Mouse (Mus musculus) forebrain, embryonic 11.5 days (tissue): ENCODE results near the gene Dync1i1. TPM values are rescaled to one million over a fixed set of nuclear protein-coding genes. Genes with fewer than 3 reads are reported as not detected.

Experiments used
- ATAC-seq: fragments of 200-750 bp; cut with Nextera tagmentation; replicated peaks from 2 replicates; pipeline ENCODE4 v1.8.0; 2017; ENCODE audit warnings: moderate TSS enrichment; ENCODE audit not compliant: low FRiP score
- DNase-seq: peaks from one replicate; pipeline ENCODE4 v3.0.0-alpha.2; 2017; ENCODE audit warnings: low spot score
- H3K27ac ChIP-seq: fragments of 300-500 bp; sonication (generic); 2 replicates; pipeline ENCODE4 v1.5.1; 2014; ENCODE audit warnings: low read depth, low read length
- H3K27me3 ChIP-seq: fragments of 300-500 bp; sonication (generic); 2 replicates; pipeline ENCODE4 v1.6.1; 2014; ENCODE audit warnings: mild to moderate bottlenecking, low read length, mixed read lengths; ENCODE audit not compliant: control insufficient read depth, insufficient read depth
- H3K36me3 ChIP-seq: fragments of 300-500 bp; sonication (generic); 2 replicates; pipeline ENCODE4 v1.6.1; 2014; ENCODE audit warnings: mild to moderate bottlenecking, low read length, moderate library complexity, mixed read lengths; ENCODE audit not compliant: control insufficient read depth, insufficient read depth
- H3K4me1 ChIP-seq: fragments of 300-500 bp; sonication (generic); replicated peaks from 2 replicates; pipeline ENCODE4 v1.6.1; 2014; ENCODE audit warnings: low read length, mixed read lengths; ENCODE audit not compliant: control insufficient read depth, insufficient read depth
- H3K4me2 ChIP-seq: fragments of 300-500 bp; sonication (generic); 2 replicates; pipeline ENCODE4 v1.6.1; 2014; ENCODE audit warnings: low read depth, mild to moderate bottlenecking, low read length, moderate library complexity, mixed read lengths; ENCODE audit not compliant: severe bottlenecking
- H3K4me3 ChIP-seq: fragments of 300-500 bp; sonication (generic); 2 replicates; pipeline ENCODE4 v1.5.1; 2014; ENCODE audit warnings: low read depth, low read length
- H3K9ac ChIP-seq: fragments of 300-500 bp; sonication (generic); 2 replicates; pipeline ENCODE4 v1.6.1; 2014; ENCODE audit warnings: low read length
- H3K9me3 ChIP-seq: fragments of 300-500 bp; sonication (generic); 2 replicates; pipeline ENCODE4 v1.6.1; 2016; ENCODE audit warnings: low read length, mixed read lengths; ENCODE audit not compliant: control insufficient read depth
- WGBS: fragments of 180-500 bp; shearing (Covaris S2); extraction: QIAGEN DNeasy Blood & Tissue Kit; methylation state at CpG from one replicate; pipeline ENCODE4 v1.1.7; 2014; 5-methylcytosine and 5-hydroxymethylcytosine counted together
- polyA plus RNA-seq: library from polyadenylated mRNA; unstranded; fragments of >200 nt; fragmentation: Nextera tagmentation; extraction: Ambion mirVana; gene quantifications from 2 replicates; pipeline ENCODE4 v1.2.1, GENCODE M21; 2014

Dync1i1 gene
- polyA plus RNA-seq, 1 experiment from 2014 or later: 1.6 TPM

DNA sequence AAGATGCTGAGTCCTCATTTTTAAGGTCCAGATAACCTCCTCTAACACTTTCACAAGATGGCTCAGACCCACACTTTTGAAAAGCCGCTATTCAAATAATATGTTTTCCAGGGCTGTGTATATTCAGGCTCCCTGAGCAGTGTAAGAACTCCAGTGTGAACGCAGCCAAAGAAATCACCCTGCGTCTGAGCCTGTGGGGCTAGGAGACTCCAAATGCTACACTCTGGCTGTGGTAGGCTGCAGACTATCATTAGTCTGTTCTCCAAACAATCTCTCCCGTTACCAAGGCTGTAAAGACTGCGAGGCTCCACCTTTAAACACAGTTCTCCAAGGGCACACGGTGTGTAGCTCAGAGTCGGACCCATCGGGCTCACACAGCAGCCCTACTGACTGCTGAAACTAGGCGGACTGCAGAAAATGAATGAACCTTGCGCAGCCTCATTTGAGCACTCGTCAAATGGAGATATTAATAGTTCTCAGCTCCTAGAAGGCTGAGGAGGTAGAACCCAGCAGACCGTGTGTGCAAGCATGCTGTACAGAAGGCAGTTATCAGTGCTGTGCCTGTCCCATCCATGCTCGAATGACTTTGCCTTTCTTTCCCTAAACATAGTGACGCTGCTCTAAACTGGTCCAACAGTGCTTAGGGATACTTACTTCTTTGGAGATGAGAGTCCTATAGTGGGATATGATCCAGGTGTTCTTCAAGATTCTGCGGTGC, 146.3 kb downstream of the Dync1i1 start:
- WGBS: 88% methylated on average over 15 of the region's 15 CpGs
- DNase-seq: no peak
- no peak overlapping the region for H3K4me3 ChIP-seq

DNA sequence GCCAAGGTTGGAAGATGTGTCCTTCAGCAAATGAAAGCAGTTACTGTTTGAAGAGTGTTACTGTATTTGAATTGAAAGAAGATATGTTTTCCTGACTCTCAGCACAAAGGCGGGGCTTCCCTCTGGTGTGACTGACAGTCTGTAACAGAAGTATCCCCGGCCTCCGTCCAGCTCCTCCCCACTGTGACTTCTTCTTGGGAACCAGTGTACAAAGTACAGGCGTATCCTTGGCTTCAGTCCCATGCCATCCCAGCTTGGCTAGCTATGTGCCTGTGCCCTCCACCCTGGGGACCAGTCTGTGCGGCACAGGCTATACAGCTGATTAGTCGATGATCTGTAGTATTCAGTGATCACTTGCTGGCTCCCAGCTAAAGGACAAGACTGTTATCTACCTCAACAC, 163.9 kb downstream of the Dync1i1 start:
- 87% methylated on average over 6 of the region's 6 CpGs for WGBS

More for the DNA sequence above, 146.3 kb downstream of the Dync1i1 start:
- H3K4me1 ChIP-seq: no peaks in the 10 kb centered on the region
- no peak overlapping the region for H3K9ac ChIP-seq
- H3K4me2 ChIP-seq: no peak overlapping the region
- H3K9me3 ChIP-seq: no peaks in the 10 kb centered on the region
- ATAC-seq: no peak
- no peaks in the 10 kb centered on the region for H3K36me3 ChIP-seq
- no peak overlapping the region for H3K27ac ChIP-seq
- no peaks in the 10 kb centered on the region for H3K27me3 ChIP-seq

DNA sequence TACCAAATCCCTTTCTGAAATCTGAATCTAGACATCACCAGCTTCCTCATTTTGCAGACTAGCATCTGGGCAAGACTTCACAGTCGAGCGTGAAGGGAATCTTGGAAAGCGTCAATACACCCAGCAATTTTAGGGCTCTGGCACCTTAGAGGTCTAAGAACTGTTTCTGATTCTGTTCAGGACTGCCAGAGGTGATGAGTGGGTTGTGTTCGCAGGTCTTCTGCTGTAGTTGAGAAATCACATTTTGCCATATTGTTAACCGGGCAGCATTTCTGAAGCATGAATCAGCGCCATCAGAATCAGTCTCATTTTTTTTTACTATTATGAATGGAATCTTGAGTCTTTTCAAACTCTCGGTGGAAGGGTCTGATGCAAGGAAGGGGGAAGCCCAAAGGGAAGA, 185.9 kb downstream of the Dync1i1 start:
- Histone ChIP-seq H3K36me3 (no peaks in the 10 kb centered on the region), H3K9me3 (no peaks in the 10 kb centered on the region), H3K4me2 (no peak overlapping the region), H3K4me1 (no peaks in the 10 kb centered on the region), H3K4me3 (no peak overlapping the region), H3K27ac (no peak overlapping the region), H3K9ac (no peak overlapping the region), H3K27me3 (no peaks in the 10 kb centered on the region)
- ATAC-seq (no peak), DNase-seq (no peak)
- WGBS: 84% methylated on average over 7 of the region's 7 CpGs

More for the DNA sequence above, 163.9 kb downstream of the Dync1i1 start:
- Histone ChIP-seq H3K4me3 (no peak overlapping the region), H3K9me3 (no peaks in the 10 kb centered on the region), H3K4me1 (no peaks in the 10 kb centered on the region), H3K27me3 (no peaks in the 10 kb centered on the region), H3K4me2 (no peak overlapping the region), H3K36me3 (no peaks in the 10 kb centered on the region), H3K9ac (no peak overlapping the region), H3K27ac (no peak overlapping the region)
- DNase-seq (no peak), ATAC-seq (no peak)

DNA sequence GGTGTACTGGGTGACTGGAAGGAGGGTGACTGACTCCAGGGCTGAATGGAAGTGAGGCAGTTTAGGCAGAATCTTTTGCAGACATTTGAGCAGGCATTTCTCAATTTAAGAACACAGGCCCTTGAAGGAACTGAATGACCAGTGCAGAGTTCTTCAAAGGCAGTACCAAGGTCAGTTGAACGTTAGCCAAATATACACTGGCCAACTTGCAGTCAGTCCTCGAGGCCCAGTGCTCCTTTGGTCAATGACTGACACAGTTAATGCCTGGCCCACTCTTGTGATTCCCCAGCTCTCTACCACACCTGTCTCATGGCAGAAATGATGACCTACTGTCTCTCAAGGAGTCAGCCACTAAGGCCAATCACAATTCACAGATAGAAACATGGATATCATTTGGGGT, 189.6 kb downstream of the Dync1i1 start:
- DNase-seq: no peak

DNA sequence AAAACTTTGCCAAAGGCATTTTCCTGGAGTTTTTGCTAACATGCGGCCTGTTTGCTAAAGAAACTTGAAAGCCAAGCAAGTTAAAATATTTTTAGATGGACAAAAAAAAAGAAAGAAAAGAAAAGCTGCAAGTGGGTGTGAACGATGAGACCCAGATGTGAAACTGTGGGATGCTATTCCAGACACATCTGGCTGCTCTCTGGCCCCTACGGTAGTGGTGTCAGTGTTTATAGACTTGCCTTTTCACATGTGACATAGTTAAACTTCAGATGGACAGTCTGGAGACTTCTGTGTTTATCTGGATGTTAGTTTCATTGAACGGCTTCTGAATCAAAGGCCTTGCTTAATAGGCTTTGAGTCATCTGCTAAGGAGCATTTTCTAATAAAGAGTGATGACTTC, 195.2 kb downstream of the Dync1i1 start:
- DNase-seq (no peak), ATAC-seq (no peak)
- no peak overlapping the region for H3K27ac ChIP-seq
- H3K4me3 ChIP-seq: no peak overlapping the region
- no peaks in the 10 kb centered on the region for H3K36me3 ChIP-seq
- no peaks in the 10 kb centered on the region for H3K9me3 ChIP-seq
- 78% methylated on average over 4 of the region's 4 CpGs for WGBS
- no peak overlapping the region for H3K4me2 ChIP-seq
- H3K27me3 ChIP-seq: no peaks in the 10 kb centered on the region
- H3K4me1 ChIP-seq: no peaks in the 10 kb centered on the region
- no peak overlapping the region for H3K9ac ChIP-seq

More for the DNA sequence above, 189.6 kb downstream of the Dync1i1 start:
- Histone ChIP-seq H3K36me3 (no peaks in the 10 kb centered on the region), H3K9ac (no peak overlapping the region), H3K4me1 (no peaks in the 10 kb centered on the region), H3K9me3 (no peaks in the 10 kb centered on the region), H3K27ac (no peak overlapping the region), H3K4me3 (no peak overlapping the region), H3K4me2 (no peak overlapping the region), H3K27me3 (no peaks in the 10 kb centered on the region)
- WGBS: 75% methylated on average over 2 of the region's 2 CpGs
- ATAC-seq: no peak

DNA sequence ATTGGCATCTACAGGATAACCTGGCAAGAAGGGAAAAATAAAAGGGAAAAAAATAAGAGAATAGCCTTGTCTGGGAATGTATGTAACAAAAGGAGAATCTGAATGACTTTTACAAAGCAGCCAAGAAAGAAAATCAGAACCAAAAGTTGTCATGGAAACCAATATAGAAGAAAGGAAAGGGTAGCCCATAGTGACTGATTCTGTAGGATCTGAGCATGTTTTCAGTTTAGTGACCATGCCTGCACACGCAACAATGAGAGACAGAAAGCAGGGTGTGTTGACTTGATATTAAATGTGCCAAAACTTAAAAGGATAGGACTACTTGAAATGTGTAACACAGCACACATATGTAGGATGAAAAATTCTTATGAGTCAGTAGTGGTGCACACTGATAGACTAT, 197.2 kb downstream of the Dync1i1 start:
- H3K4me2 ChIP-seq: no peak overlapping the region
- no peaks in the 10 kb centered on the region for H3K27me3 ChIP-seq
- DNase-seq (no peak), ATAC-seq (no peak)
- H3K27ac ChIP-seq: no peak overlapping the region
- no peaks in the 10 kb centered on the region for H3K9me3 ChIP-seq
- 54% methylated on average over 1 of the region's 1 CpGs for WGBS
- H3K4me1 ChIP-seq: no peaks in the 10 kb centered on the region
- H3K36me3 ChIP-seq: no peaks in the 10 kb centered on the region
- no peak overlapping the region for H3K4me3 ChIP-seq
- H3K9ac ChIP-seq: no peak overlapping the region

DNA sequence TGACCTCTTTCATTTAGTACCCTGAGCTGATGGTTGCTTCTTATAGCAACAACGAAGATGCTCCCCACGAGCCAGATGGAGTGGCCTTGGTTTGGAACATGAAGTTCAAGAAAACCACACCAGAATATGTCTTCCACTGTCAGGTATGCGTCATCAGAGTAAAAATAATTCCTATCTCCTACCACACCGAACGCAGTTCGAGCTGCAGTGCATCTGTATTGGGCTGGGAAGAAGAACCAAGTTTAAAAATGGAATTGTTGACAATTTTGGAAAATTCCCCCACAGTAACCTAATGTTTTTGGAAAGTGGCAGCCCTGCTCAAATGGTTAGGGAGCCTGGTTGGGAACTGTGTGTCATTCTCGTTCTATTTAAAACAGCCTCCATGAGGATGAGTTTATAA, 197.7 kb downstream of the Dync1i1 start:
- H3K27me3 ChIP-seq: no peaks in the 10 kb centered on the region
- no peak overlapping the region for H3K9ac ChIP-seq
- DNase-seq (no peak), ATAC-seq (no peak)
- H3K4me2 ChIP-seq: no peak overlapping the region
- H3K4me3 ChIP-seq: no peak overlapping the region
- H3K27ac ChIP-seq: no peak overlapping the region
- H3K36me3 ChIP-seq: no peaks in the 10 kb centered on the region
- no peaks in the 10 kb centered on the region for H3K9me3 ChIP-seq
- 91% methylated on average over 7 of the region's 7 CpGs for WGBS
- H3K4me1 ChIP-seq: no peaks in the 10 kb centered on the region

DNA sequence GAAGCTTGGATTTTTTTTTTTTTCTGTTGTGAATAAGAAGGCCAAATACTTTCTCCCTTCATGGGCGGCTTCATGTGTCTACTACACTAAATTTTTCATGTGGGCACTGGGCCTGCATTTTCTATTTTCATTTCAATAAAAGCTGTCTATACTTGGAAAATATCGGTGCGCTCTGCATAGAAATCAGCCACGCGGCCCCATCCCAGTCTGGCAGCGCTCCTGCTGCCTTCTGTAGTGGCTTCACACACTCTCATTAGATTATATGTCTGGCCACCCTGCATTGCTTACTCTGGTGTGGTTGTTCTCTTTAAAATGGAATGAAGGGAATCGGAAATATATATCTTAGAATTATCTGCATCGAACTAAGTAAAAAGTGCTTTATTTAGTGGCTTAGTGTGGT, 204.7 kb downstream of the Dync1i1 start:
- Histone ChIP-seq H3K36me3 (no peaks in the 10 kb centered on the region), H3K9ac (no peak overlapping the region), H3K27ac (no peak overlapping the region), H3K27me3 (no peaks in the 10 kb centered on the region), H3K4me1 (no peaks in the 10 kb centered on the region), H3K4me3 (no peak overlapping the region), H3K4me2 (no peak overlapping the region), H3K9me3 (no peaks in the 10 kb centered on the region)
- no peak for DNase-seq
- no peak for ATAC-seq
- 92% methylated on average over 8 of the region's 8 CpGs for WGBS
